Mouse (Mus musculus) midbrain, embryonic 15.5 days (tissue): ENCODE measurements around the gene Enpp7. TPM values are rescaled to one million over a fixed set of nuclear protein-coding genes. Genes with fewer than 3 reads are reported as not detected.

Experiments
- ATAC-seq: fragments of 200-750 bp; cut with Nextera tagmentation; replicated peaks from 2 replicates; pipeline ENCODE4 v1.8.0; 2017; ENCODE audit warnings: moderate TSS enrichment
- H3K27ac ChIP-seq: fragments of 300-500 bp; sonication (generic); 2 replicates; pipeline ENCODE4 v1.5.1; 2015; ENCODE audit warnings: mild to moderate bottlenecking, inconsistent platforms
- H3K27me3 ChIP-seq: fragments of 300-500 bp; sonication (generic); replicated peaks from 2 replicates; pipeline ENCODE4 v1.6.1; 2015; ENCODE audit warnings: inconsistent platforms
- H3K36me3 ChIP-seq: fragments of 300-500 bp; sonication (generic); replicated peaks from 2 replicates; pipeline ENCODE4 v1.6.1; 2015; ENCODE audit warnings: inconsistent platforms
- H3K4me1 ChIP-seq: fragments of 300-500 bp; sonication (generic); 2 replicates; pipeline ENCODE4 v1.6.1; 2015; ENCODE audit warnings: inconsistent platforms
- H3K4me2 ChIP-seq: fragments of 300-500 bp; sonication (generic); 2 replicates; pipeline ENCODE4 v1.6.1; 2015; ENCODE audit warnings: inconsistent platforms, mild to moderate bottlenecking, moderate library complexity
- H3K4me3 ChIP-seq: fragments of 300-500 bp; sonication (generic); 2 replicates; pipeline ENCODE4 v1.5.1; 2015; ENCODE audit warnings: mild to moderate bottlenecking, inconsistent platforms
- H3K9ac ChIP-seq: fragments of 300-500 bp; sonication (generic); 2 replicates; pipeline ENCODE4 v1.6.1; 2015; ENCODE audit warnings: mild to moderate bottlenecking, inconsistent platforms
- H3K9me3 ChIP-seq: fragments of 300-500 bp; sonication (generic); 2 replicates; pipeline ENCODE4 v1.6.1; 2016; ENCODE audit warnings: inconsistent platforms
- WGBS: fragments of 180-500 bp; shearing (Covaris S2); methylation state at CpG from one replicate; pipeline ENCODE4 v1.1.7; 2015; ENCODE audit warnings: mixed read lengths; 5-methylcytosine and 5-hydroxymethylcytosine counted together
- polyA plus RNA-seq: library from polyadenylated mRNA; unstranded; fragments of >200 nt; fragmentation: Nextera tagmentation; extraction: Ambion mirVana; gene quantifications from 2 replicates; pipeline ENCODE4 v1.2.1, GENCODE M21; 2015

Enpp7 gene
- polyA plus RNA-seq, 1 experiment from 2014 or later, result not detected

GRCm38 (mm10) chr11:118998540-118999265, 10.7 kb downstream of the Enpp7 start:
- no peaks in the 10 kb centered on the region for H3K36me3 ChIP-seq
- 5% methylated on average over 30 of the region's 30 CpGs for WGBS
- ATAC-seq, result peak; percentile 81

GRCm38 (mm10) chr11:118999361-118999804, 11.4 kb downstream of the Enpp7 start:
- WGBS, result 2% methylated on average over 26 of the region's 26 CpGs
- Histone ChIP-seq H3K4me3 (peak overlapping the region; percentile 12; the same call in 1 of the 2 replicates), H3K4me1 (peaks cover 22% of the 10 kb centered on the region), H3K9ac (peak overlapping the region; percentile 16; the same call in 1 of the 2 replicates), H3K4me2 (peak overlapping the region; percentile 58), H3K27ac (peak overlapping the region; percentile 84), H3K36me3 (no peaks in the 10 kb centered on the region), H3K9me3 (no peaks in the 10 kb centered on the region), H3K27me3 (no peaks in the 10 kb centered on the region)
- ATAC-seq, result peak; percentile 76

More at GRCm38 (mm10) chr11:118998540-118999265, 10.7 kb downstream of the Enpp7 start:
- Histone ChIP-seq H3K4me1 (peaks cover 22% of the 10 kb centered on the region), H3K27ac (peak overlapping the region; percentile 84), H3K4me3 (peak overlapping the region; percentile 29), H3K4me2 (peak overlapping the region; percentile 58), H3K9ac (0 out of 2 replicates have a peak overlapping the region, but pooled peaks have one; percentile 20), H3K27me3 (no peaks in the 10 kb centered on the region), H3K9me3 (no peaks in the 10 kb centered on the region)

GRCm38 (mm10) chr11:119000877-119001276, 12.9 kb downstream of the Enpp7 start:
- ATAC-seq, result no peak
- Histone ChIP-seq H3K4me1 (peaks cover 22% of the 10 kb centered on the region), H3K36me3 (no peaks in the 10 kb centered on the region), H3K4me2 (no peak overlapping the region), H3K4me3 (no peak overlapping the region), H3K27me3 (no peaks in the 10 kb centered on the region), H3K9me3 (no peaks in the 10 kb centered on the region), H3K9ac (no peak overlapping the region), H3K27ac (no peak overlapping the region)
- WGBS, result 63% methylated on average over 2 of the region's 2 CpGs

GRCm38 (mm10) chr11:119001493-119002128, 13.6 kb downstream of the Enpp7 start:
- ATAC-seq, result no peak

GRCm38 (mm10) chr11:119005547-119006275, 17.7 kb downstream of the Enpp7 start:
- no peaks in the 10 kb centered on the region for H3K27me3 ChIP-seq
- H3K27ac ChIP-seq, result no peak overlapping the region
- H3K4me3 ChIP-seq, result no peak overlapping the region
- 90% methylated on average over 10 of the region's 10 CpGs for WGBS
- H3K9ac ChIP-seq, result no peak overlapping the region
- no peaks in the 10 kb centered on the region for H3K36me3 ChIP-seq
- no peak overlapping the region for H3K4me2 ChIP-seq
- no peaks in the 10 kb centered on the region for H3K9me3 ChIP-seq
- no peak for ATAC-seq
- no peaks in the 10 kb centered on the region for H3K4me1 ChIP-seq

More at GRCm38 (mm10) chr11:119001493-119002128, 13.6 kb downstream of the Enpp7 start:
- Histone ChIP-seq H3K4me1 (peaks cover 22% of the 10 kb centered on the region), H3K4me3 (no peak overlapping the region), H3K9ac (no peak overlapping the region), H3K9me3 (no peaks in the 10 kb centered on the region), H3K36me3 (no peaks in the 10 kb centered on the region), H3K27me3 (no peaks in the 10 kb centered on the region), H3K27ac (no peak overlapping the region), H3K4me2 (no peak overlapping the region)
- WGBS, result 83% methylated on average over 4 of the region's 4 CpGs

GRCm38 (mm10) chr11:119006462-119006861, 18.5 kb downstream of the Enpp7 start:
- Histone ChIP-seq H3K36me3 (no peaks in the 10 kb centered on the region), H3K27ac (no peak overlapping the region), H3K4me3 (no peak overlapping the region), H3K9ac (no peak overlapping the region), H3K4me1 (no peaks in the 10 kb centered on the region), H3K9me3 (no peaks in the 10 kb centered on the region), H3K4me2 (no peak overlapping the region), H3K27me3 (no peaks in the 10 kb centered on the region)
- 68% methylated on average over 3 of the region's 3 CpGs for WGBS
- no peak for ATAC-seq

GRCm38 (mm10) chr11:119007461-119008456, 19.8 kb downstream of the Enpp7 start:
- H3K9me3 ChIP-seq, result no peaks in the 10 kb centered on the region
- peak overlapping the region; percentile 32 for H3K4me3 ChIP-seq
- H3K9ac ChIP-seq, result peak overlapping the region; percentile 26; the same call in 1 of the 2 replicates
- no peak overlapping the region for H3K27ac ChIP-seq
- 21% methylated on average over 21 of the region's 21 CpGs for WGBS
- H3K4me2 ChIP-seq, result peak overlapping the region; percentile 45
- ATAC-seq, result peak; percentile 70
- H3K27me3 ChIP-seq, result no peaks in the 10 kb centered on the region
- H3K36me3 ChIP-seq, result no peaks in the 10 kb centered on the region
- no peaks in the 10 kb centered on the region for H3K4me1 ChIP-seq

GRCm38 (mm10) chr11:119014455-119014854, 26.5 kb downstream of the Enpp7 start:
- Histone ChIP-seq H3K4me2 (no peak overlapping the region), H3K4me3 (no peak overlapping the region), H3K27ac (no peak overlapping the region), H3K27me3 (no peaks in the 10 kb centered on the region), H3K36me3 (no peaks in the 10 kb centered on the region), H3K9ac (no peak overlapping the region), H3K4me1 (no peaks in the 10 kb centered on the region), H3K9me3 (no peaks in the 10 kb centered on the region)
- WGBS, result 85% methylated on average over 7 of the region's 7 CpGs
- no peak for ATAC-seq

GRCm38 (mm10) chr11:119017506-119017905, 29.5 kb downstream of the Enpp7 start:
- Histone ChIP-seq H3K9ac (no peak overlapping the region), H3K4me2 (no peak overlapping the region), H3K4me1 (peaks cover 10% of the 10 kb centered on the region), H3K9me3 (no peaks in the 10 kb centered on the region), H3K27me3 (peaks cover 6% of the 10 kb centered on the region), H3K36me3 (no peaks in the 10 kb centered on the region), H3K27ac (no peak overlapping the region), H3K4me3 (no peak overlapping the region)
- WGBS, result 50% methylated on average over 7 of the region's 7 CpGs
- ATAC-seq, result no peak

GRCm38 (mm10) chr11:119021180-119021579, 33.2 kb downstream of the Enpp7 start:
- H3K4me3 ChIP-seq, result no peak overlapping the region
- ATAC-seq, result no peak
- 91% methylated on average over 7 of the region's 7 CpGs for WGBS

More at GRCm38 (mm10) chr11:119021180-119021579, 33.2 kb downstream of the Enpp7 start:
- Histone ChIP-seq H3K4me2 (no peak overlapping the region), H3K27ac (no peak overlapping the region), H3K4me1 (peaks cover 35% of the 10 kb centered on the region), H3K9ac (no peak overlapping the region), H3K9me3 (no peaks in the 10 kb centered on the region), H3K36me3 (no peaks in the 10 kb centered on the region), H3K27me3 (peaks cover 6% of the 10 kb centered on the region)
